Mouse (Mus musculus) WW6 (cell line): ENCODE measurements around the gene Smco3.
"Not testable (repeated sequence)": the region's sequence is repeated elsewhere in the genome, so short reads cannot be mapped to it uniquely, and the experiment has no call there.

Experiments
- DNase-seq: peaks from one replicate; pipeline ENCODE4 v3.0.0-alpha.2; 2013; ENCODE audit warnings: low read depth, low spot score

Smco3 gene

DNA sequence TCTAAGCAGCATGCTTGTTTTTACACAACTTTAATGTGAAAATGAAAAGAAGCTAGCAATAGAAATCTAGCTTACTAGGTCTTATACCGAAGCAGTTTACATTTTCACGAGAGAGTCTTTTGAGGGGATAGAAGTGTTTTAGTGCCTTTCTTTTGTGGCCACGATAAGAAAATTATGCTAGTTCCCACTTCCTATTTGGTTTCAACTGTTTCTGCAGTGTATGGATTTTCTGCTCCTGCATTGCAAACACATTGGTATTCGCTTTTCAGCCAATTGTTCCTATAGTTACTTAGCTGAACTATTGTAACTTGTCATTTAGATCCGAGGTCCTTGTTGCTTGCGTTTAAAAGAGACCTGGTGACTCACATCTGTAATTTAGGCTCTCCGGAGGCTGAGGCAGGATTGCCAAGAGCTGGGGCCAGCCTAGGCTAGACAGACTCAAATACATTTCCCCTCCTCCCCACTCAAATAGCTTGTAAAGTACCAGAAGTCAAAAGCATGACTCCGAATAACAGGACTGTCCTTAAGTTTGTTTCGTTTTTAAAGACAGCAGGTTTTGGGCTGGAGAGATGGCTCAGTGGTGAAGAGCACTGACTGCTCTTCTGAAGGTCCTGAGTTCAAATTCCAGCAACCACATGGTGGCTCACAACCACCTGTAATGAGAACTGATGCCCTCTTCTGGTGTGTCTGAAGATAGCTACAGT lies 30.4 kb downstream of the Smco3 start:
- no peak for DNase-seq

GRCm38 (mm10) chr6:136803739-136804633 lies 31.3 kb downstream of the Smco3 start, which contains the start of gene Hist4h4:
TSS of gene Hist4h4 (minus strand) at chr6:136804415.
- peak; percentile 90 for DNase-seq

GRCm38 (mm10) chr6:136803093-136803738 lies 32.0 kb downstream of the Smco3 start:
- DNase-seq, result no peak

DNA sequence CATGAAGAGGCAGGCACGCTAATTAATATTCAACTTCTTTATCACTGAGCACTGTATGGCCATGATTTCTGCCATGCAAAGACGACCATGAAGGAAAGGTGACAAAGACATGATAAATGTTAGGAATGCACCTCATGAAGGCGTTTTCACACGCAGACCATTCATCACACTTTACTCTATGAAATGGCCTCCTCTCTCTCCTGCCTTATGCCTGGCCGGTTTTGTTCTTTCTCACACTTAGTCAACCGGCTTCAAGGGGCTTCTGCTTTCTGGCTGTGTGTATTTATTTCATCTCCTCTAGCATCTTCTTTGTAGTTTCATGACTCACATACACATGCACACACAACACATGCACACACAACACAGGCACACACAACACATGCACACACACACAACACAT lies 34.0 kb downstream of the Smco3 start:
- no peak for DNase-seq

DNA sequence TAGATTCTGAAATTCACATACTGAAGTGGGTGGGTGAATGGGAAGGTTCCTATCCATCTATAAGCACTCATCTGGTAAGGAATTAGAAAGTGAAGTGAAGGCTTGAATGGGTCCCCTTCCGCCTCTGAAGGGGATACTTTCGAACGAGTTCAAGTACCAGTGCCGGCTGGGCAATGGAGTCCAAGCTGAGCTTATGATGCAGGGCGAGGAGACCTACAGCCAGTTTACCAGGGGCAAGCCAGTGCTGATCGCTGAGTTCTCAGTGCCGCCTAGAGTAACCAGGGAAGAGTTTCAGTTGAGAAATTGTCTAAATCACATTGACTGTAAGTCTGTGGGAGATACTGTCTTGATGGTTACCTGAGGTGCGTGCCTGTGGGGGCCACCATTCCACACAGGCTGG lies 34.5 kb downstream of the Smco3 start:
- no peak for DNase-seq

DNA sequence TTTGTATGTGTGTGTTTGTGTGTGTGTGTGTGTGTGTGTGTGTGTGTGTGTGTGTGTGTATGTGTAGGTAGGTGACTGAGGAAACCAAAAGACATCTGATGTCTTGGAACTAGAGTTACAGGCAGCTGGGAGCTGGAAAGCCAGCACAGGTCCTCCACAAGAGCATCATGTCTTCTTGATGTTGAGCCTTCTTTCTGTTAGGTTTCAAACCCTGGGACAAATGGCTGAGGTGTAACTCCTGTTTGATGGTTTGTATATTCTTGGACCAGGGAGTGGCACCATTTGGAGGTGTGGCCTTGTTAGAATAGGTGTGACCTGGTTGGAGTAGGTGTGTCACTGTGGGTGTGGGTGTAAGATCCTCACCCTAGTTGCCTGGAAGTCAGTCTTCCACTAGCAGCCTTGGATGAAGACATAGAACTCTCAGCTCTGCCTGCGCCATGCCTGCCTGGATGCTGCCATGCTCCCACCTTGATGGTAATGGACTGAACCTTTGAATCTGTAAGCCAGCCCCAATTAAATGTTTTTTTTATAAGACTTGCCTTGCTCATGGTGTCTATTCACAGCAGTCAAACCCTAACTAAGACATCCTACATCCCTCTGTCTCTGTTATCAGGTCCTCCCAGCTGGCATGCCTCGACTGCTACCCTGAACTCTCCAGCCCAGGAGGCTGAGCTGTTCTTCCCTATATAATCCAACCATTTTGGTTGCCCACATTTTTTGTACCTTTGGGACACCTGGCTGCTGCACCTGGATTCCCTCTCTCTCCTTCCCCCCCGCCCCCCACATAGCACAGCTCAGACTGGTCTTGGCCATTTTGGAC lies 37.2 kb downstream of the Smco3 start:
- DNase-seq, result not testable (repeated sequence)

DNA sequence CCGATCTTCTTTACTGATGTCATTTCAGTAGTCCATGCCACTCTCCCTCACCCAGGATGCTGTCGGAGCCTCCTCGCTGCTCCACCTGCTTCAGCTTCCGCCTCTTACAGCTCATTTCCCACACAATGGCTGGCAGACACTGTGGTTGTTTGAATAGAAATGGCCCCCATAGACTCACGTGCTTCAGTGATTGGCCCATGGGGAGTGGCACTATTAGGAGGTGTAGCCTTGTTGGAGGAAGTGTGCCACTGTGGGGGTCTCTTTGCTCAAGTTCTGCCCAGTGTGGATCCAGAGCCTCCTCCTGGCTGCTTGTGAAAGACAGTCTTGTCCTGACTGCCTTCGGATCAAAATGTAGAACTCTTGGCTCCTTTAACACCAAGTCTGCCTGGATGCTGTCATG lies 39.4 kb downstream of the Smco3 start:
- DNase-seq, result no peak

GRCm38 (mm10) chr6:136795110-136795509 lies 40.1 kb downstream of the Smco3 start:
- DNase-seq, result no peak

DNA sequence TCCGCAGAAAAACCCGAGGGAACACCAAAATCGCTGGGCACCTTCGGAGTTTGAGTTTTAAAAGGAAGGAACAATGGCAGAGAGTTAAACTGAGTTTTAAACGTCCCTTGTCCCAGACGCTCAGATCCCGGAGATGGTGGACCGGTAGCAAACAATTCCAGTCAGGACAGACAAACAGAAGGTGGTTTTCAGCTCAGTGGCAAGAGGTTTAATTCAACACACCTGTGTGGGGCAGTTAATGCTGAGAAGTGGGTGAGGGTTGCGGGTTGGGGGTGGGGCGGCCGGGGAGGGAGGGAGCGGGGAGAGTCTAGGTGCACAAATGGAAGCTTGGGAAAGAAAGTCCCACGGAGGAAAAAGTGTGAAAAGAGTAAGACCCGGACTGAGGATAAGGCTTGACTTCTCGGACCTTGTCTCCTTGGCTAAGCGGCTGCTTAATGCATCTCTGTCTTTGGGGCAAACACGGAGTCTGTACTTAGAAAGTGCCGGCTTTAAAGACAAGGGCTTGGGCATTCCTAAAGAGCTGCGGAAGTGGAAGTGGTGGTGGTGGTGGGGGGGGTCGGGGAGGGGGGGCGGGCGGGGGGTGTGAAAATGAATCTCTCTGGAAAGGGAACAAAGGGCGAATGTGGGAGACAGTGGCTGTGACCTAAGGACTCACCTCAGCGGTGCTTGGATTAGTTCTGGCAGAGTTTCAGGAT lies 41.3 kb downstream of the Smco3 start:
- DNase-seq, result no peak

GRCm38 (mm10) chr6:136792884-136793758 lies 42.1 kb downstream of the Smco3 start:
- DNase-seq, result no peak

DNA sequence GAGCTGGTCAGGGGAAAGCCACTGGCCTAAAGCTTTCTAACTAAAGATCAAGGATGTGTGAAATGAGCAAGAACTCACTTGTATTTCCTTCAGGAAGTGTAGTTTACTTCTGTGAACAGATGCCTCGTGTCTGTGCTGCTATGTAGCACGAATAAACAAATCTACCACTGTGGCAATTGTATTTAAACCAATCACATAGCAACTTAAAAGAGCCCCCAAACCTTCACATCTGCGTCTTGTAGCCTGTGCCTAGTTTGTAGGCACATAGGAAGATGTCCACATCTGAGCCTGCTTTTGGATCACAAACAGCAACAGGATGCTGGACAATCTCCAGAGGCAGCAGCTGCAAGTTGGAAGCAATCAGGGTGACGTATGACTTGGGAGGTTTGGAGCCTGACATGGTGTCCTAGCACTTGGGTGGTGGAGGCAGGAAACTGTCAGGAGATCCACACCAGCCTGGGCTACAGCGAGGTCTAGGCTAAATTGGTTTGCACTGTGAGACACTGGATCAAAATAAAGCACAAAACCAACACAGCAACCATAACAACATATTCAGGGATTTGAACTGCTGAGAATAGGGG lies 45.8 kb downstream of the Smco3 start:
- DNase-seq, result no peak

DNA sequence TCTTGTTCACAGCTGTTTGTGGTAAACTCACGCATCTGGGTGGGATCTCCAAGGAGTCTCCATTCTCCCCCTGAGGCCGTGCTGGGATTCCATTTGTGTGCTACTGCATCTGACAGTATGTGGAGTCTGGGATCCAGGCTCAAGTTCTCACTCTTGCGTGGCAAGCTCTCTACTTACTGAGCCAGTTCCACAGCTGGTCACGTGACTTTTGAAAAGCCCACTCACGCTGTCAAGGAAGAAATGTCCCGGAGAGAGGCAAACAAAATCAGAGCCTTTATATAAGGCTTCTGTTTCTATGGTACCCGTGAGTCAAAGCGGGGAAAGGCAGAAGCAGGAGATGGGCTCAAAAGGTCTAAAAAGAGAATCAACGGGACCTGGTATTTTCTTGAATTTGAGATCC lies 52.5 kb downstream of the Smco3 start:
- no peak for DNase-seq

GRCm38 (mm10) chr6:136782146-136782545 lies 53.1 kb downstream of the Smco3 start:
- DNase-seq, result no peak

DNA sequence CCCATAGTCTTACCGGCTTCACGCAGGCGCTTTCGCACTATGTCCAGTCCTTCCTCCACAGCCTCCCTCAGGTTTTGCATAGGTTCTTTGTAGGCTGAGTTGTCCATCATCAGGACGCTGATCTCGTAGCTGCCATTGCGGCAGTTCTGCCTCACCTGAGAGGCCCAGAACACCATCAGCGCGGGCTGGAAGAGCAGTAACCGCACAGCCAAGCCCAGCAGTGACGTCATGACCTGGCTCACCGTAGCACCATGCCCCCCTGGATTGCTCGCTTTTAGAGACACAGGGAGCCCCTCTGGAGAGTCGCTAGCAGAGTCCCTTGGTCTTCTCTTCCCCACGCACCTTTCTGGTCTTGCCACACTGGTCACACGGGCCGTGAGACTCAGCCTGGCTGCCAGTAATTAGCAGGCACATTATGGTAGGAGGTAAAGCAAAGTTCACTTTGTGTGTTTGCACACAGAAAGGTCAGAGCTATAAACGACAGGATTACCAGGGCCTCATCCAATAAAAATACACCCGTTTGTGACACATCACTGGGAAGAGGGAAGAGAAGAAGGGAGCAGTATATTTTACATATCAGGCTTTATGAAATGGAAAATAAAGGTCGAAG lies 53.8 kb downstream of the Smco3 start, which contains the start of gene Gucy2c:
Gene Gucy2c (minus strand): TSS at position 389 of the 610 bp plus-strand sequence.
- DNase-seq, result no peak
